Mouse (Mus musculus): ENCODE results near the gene Irx3. TPM values are rescaled to one million over a fixed set of nuclear protein-coding genes. Genes with fewer than 3 reads are reported as not detected.

Irx3 gene
- polyA plus RNA-seq, 1 experiment, result 1.3 TPM

DNA sequence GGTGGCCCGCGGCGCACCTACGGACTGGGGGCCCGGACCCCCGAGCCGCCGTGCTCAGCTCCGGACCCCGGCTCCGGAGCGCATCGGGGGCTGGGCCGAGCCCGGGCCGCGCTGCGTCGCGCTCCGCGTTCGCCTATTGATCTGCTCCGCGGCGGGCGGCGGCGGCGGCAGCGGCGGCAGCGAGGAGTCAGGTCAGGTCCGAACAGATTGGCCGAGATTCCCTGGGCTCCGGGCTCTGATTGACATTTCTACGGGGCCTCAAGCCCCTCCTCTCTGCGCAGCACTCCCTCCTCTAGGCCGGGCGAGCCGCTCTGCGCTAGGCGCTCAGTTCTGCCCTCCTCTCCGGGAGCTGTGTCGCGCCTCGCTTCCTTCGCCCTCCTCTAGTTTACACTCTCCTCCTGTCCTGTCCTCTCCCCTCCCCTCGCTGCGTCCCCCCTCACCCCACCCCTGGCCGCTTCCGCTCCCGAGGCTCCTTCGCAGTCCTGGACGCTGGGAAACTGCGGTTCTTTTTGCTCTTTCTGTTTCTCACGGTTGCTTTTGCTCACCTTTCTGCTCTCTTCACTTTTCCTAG is 541 bp downstream of the Irx3 start:
- no peak for DNase-seq (ENCODE audit: low read depth)

DNA sequence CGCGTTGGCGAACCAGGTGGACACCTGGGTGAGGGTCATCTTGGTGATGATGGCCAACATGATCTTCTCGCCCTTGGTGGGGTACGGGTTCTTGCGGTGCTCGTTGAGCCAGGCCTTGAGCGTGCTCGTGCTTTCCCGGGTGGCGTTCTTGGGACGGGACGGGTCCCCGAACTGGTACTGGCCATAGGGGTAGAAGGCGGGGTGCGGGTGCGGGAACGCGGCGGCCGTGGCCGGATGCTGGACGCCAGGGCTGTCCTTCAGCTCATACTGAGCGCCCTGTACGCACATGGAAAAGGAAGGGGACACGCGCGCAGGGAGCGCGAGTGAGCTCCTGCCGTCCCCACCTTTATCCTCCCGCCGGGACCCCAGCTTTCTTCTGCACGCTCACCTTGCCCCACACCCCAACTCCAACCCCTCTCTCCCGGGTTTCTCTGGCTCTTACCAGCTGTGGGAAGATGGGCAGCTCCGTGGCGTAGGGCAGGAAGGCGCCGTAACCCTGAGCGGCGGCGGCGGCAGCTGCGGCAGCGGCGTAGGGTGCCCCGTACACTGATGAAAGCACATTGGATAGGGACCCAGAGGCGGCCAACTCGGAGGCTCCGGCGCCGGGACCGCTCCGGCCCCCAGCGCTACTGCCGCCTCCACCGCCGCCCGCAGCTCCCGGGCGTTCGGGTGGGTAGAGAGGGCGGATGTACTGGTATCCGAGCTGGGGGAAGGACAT is 1.2 kb downstream of the Irx3 start:
- no peak for DNase-seq (ENCODE audit: low read depth)

DNA sequence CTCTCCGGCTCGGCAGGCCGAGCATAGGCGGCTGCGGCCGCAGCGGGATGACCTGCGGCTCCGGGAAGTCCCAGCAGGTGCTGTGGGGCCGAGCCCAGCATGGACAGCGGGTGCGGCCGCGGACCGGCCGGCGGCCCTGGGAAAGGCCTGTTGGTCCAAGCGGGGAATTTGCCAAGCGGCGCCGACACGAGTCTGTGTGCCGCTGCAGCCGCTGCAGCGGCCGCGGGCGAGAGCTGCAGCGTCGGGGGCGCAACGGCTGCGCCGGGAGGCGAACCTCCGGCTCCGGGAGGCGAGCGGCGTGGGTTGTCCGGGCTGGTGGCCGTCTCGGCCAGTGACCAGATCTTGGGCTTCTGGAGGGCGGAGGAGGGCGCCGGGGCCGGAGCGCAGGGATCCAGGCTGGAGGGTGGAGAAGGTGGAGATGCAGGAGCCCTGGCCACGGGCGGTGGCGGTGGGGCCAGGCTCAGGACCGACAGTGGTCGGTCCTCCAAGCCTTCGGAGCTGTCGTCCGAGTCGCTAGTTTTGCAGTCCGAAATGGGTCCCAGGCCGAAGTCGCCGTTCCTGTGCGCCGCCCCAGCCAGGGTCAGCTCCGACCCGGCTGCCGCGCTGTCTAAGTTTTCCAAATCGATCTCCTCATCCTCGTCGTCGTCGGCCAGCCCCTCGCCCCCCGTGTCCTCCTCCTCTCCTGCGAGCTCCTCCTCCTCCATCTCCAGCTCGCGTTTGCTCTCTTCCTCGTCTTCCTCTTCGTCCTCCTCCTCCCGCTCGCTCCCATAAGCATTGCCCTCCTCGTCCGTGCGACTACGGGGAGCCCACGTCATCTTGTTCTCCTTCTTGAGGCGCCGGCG is 2.0 kb downstream of the Irx3 start:
- no peak for DNase-seq (ENCODE audit: low read depth)

DNA sequence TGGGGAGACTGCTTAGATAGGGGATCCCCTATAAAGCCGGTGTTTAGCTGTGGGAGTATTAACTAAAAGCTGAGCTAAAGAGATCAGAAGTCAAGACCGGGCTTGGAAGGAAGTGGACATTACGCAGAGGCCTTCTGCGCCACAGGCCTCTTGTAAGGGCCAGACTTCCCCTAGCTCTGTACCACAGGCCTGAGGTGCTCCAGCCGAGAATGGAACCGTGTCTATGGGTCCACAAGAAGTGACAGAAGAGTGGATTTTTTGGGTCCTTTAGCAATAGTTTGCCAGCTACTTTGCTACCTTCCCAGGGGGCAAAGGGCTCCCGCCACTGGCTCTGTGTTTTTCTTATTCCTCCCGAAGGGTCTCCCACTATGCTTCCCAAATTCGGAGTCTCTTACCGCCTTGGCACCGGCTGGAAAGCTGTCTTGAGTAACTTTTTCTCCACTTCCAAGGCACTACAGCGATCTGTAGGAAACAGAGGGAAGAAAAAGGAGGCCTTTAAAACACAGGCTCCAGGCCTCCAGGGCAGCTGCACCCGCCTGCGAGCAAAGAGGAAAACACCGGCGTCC is 2.8 kb downstream of the Irx3 start:
- DNase-seq (ENCODE audit: low read depth), result no peak

DNA sequence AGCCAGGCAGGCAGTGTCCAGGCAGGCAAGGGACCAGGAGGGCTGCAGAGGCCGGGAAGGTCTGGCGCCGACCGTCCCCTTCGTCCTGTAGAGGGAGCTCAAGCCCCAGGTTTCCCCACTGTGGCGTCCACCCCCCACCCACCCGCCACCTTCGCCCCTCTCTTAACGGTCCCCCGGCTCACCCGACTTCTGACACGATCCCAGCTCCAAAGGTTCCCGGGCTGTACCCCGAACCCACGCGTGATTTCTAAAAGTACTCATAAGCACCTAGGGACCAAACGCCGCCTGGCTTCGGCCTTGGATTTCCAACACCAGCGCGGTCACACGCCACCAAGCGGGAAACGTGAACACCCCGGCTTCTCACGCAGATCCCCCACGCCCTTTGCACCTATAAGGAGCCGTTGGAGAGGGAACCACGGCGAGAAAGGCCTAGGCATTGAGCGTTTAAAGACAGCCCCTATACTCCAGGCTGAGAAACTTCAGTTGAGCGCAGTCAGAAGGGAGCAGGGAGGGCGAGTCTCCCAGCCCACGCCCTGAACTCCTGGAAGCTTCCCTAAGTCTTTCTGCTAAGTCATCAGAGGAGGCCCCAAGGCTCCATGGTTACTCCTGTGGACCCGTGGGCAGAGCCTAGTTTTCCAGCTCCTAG is 4.1 kb downstream of the Irx3 start:
- DNase-seq (ENCODE audit: low read depth), result no peak

DNA sequence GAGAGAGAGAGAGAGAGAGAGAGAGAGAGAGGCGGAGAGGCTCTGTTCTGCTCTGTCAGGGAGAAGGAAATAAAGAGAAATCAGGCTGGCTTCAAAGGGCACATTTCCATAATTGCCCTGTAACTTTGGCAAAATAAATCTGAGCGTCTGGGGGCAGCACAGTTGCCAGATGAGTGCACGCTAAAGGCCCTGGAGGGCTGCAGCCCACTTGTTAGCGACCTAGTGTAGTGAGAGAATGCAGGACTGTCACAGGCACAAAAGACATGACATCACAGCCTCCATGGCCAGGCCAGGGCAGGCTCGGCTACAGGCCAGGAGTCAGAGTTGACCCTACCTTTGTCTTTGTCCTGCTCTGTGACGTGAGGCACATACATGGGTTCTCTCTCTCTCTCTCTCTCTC is 8.0 kb downstream of the Irx3 start:
- DNase-seq (ENCODE audit: low read depth), result no peak

DNA sequence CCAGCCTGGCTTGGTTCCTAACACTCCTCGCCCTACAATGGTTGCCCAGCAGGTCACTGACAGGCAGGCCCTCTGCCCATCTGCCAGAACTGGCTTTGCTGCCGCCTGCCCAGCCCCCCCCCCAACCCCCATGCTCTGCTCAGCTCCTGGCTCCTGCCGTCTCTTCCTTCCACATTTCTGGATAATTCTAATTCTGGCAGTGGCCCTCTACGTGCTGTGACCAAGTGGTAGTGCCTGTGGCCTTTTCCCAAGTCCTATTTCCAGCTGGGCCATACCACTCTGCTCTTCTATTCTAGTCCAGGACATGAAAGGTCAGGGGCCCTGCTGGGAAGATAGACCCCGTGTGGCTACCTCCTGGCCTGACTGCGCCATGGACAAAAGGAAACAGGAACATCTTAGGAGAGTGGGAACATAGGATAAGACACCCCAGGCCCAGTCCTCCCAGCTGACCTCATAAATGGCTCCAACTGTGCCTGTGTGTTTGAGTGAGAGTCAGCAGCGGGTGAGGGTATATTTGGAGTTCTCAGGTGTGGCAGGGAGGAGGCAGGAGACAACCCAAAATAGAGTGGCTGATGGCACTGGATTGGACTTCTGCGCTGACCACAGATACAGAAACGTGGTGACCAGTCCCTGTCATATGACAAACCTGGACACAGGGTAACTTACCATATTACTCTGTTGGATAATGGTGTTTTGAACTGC is 14.5 kb downstream of the Irx3 start:
- no peak for DNase-seq (ENCODE audit: low read depth)

DNA sequence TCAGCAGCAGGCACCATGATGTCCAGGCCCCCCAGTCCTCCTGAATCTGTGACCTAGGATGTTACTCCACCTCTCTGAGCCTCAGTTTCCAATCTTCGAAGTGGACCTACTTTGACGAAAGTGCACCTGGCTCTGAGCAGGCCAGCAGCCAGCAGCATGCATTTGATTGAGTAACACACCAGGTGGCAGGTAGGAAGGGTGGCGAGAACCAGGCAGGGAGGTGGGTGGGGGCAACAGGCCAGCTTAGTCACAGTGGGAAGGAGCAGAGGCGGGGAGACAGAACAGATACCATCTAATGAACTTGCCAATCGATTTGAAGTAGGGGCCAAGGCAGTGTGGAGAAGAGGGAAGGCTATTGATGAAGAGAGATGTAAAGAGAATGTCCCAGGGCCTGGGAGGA is 18.9 kb downstream of the Irx3 start:
- DNase-seq (ENCODE audit: low read depth), result peak; percentile 58

DNA sequence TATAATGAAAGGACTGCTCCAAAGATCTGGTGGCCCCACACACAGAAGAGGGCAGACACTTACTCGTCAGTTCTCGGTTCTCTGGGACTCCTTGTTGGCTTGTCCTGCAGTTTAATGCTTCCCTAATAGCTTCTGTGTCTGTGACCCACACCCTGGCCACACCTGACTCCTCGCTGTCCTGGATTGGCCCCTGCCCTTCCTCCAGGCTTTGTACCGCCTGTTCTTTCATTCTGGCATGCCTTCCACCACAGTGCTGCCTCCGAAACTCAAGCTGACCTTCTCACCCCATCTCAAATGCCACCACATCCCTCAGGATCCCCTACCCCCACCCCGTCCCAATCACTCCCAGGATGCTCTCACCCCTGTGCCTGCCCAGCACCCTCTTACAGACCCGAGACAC is 19.7 kb downstream of the Irx3 start:
- no peak for DNase-seq (ENCODE audit: low read depth)

DNA sequence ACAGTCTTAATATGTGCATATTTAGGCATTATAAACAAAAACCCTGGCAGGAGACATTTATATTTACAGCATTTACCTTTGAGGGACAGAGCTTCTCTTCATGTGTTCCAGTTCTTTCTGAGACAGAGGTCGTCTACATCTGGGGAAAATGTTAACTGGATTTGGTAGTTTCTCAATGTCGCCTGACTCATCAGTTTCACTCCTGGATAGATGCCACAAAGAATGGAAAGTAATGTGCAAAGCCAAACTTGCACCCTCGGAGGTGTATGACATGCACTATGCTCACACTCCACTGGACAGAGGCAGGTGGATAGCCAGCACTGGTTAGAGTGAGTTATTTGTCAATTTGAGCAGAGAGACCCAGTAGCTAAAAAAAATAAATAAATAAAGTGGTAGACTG is 21.2 kb downstream of the Irx3 start:
- DNase-seq (ENCODE audit: low read depth), result peak; percentile 62

DNA sequence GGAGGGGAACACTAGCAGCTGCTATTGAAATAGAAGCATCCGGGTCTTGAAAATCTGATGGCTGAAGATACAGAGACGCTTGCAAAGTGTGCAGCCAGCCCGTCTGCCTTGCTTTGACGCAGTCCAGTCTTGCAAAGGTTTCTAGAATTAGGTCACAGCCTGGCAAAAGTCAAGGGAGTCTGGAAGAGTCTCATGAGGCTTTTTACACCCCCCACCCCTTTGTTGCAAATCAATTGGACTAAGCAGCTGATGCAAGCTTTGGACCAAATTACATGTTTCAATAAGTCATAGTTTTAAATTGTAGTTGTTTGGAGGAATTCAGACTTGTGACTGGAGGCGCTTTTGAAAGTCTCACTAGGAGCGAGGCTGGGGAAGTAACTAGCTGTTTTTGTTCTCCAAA is 33.0 kb downstream of the Irx3 start:
- DNase-seq (ENCODE audit: low read depth), result no peak

DNA sequence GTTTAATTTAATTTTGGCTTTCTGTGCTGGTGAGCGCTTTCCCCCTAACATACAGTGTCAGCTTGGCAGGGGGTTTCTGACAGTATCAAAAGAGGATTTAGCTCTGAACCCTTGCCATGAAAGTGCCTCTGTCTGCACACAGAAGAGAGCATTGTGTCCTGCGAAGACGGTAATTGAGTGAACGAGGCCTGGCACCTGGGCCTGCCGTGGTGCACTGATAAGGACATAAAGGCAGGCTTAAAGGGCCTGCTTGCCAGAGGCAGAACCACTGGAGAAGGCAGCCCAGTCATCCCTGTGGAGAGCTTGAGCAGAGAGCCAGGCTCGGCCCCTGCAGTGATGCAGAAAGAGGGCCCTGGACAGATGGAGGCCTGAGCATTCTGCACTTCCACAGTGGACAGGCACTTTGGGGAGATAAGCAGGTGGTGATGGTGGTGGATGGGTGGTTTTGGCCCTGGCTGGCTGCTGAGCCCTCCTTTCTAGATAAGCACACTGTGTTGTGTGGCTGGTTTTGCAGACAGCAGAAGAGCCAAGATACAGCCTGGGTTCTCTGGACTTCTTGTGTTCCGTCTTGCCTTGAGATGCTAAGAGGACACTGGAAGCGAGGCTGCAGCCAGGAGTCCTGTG is 36.3 kb downstream of the Irx3 start:
- DNase-seq (ENCODE audit: low read depth), result no peak

DNA sequence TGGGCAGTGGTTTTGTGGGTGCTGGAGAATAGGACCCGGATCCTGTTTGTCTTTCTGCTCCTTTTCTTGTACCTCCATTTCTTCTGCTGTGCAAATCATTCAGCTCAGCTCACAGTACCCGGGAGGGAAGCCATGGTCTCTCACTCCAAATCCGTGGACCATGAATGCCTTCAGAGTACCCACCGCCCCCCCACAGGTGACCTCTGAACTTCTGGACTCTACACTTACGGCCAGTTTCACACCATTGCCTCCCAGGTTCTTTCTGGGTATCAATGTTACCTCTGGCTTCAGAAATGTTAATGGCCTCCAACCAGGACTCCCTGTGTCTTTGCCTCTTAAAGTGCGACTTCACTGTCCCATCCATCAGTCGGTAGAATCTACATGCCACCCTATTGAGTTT is 46.3 kb downstream of the Irx3 start:
- no peak for DNase-seq (ENCODE audit: low read depth)

DNA sequence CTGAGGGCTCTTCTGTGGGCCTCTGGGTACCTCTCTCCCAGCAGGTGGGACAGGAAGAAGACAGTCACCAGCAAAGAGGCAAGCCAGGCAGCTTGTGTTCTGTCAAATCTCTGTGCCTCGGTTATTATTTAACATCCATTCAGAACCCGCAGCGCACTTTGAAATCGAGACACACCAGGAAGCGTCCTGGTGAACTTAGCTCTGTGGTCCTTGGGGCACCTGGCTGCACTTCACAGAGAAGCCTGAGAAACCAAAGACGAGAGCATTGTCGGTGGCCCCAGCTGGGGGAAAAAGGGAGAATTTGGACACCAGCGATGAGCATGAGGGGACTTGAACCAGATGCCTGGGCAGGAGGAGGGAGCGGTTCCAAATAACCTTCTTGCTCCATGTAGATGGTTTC is 46.8 kb downstream of the Irx3 start:
- no peak for DNase-seq (ENCODE audit: low read depth)

DNA sequence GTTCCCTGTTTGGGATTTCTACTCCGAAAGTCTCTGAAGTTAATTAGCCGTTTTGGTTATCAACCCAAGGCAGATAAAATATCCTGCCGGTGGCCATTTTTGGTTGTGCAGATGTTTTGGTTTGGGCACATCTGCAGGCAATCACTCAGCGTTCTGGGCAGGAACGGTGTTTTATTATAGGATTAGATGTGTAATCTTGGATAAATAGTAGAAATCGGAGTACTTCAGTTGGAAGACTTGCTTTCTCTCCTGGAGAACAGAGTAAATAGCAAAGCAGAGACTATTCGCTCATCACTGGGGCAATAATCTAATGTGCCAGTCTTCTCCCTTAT is 51.1 kb downstream of the Irx3 start:
- no peak for DNase-seq (ENCODE audit: low read depth)

DNA sequence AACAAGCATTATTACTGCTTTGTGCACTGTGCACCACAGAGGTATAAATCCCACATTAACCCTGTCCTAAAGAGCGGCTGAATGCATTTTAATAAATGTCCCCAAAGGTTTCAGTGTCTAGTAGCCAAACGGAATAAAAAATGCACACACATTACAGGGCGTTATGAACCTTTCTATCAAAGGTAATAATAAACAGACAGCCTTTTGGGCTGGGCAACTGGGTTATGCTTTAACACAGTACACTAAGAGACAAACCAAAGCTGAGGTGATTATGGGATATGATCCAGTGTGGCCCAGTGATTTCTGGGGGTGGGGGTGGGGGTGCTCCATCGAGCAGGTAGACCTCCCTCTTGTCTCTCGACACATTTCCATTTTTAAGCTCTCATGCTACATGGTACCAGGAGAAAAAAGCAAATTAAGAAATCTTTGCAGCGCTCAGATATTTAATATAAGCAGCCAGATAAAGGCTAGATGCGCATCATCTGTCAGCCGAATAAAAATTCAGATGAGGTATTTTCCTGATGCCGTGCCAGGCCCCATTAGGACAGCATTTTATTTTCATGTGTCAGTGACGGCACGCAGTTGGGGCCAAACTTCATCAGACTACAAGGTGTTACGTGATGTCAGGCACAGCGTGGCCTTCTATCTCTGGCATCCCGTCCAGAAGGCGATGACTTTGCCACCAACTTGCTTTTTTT is 51.6 kb downstream of the Irx3 start:
- no peak for DNase-seq (ENCODE audit: low read depth)

DNA sequence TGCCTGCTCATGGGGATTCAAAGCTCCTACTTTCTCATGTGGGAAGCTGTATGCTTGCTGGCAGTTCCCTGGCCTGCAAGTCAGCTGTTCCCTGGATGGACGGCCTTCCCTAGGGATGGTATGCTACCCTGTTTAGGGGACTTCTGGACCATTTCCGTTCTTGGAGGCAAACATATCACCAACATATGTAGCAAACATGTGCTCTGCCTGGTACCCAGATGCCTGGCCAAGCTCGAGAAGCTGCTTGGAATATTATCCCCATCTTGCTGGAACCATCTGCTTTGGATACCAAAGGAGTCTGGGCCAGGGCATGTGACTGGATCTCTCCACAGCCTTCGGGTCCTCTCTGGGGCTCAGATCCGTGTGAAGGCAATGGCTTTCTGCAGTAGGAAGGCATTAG is 52.5 kb downstream of the Irx3 start:
- no peak for DNase-seq (ENCODE audit: low read depth)

Data from gonadal fat pad, adult 2 months (tissue).